Mouse (Mus musculus): ENCODE measurements around the gene Ube2u. TPM values are rescaled to one million over a fixed set of nuclear protein-coding genes. Genes with fewer than 3 reads are reported as not detected.

Gene Ube2u
- not detected in 2 replicates for polyA plus RNA-seq (2012; rRNA removed)

- TF ChIP-seq CTCF (IDR thresholded peaks at IDR 0.05; ENCODE audit: extremely low read depth, insufficient read depth, insufficient read length, insufficient replicate concordance) (no peak), POLR2A (IDR thresholded peaks at IDR 0.05; ENCODE audit: low read depth, low read length) (no peak)
- WGBS, result 56% methylated on average over 15 of the region's 15 CpGs
- H3K27me3 ChIP-seq (ENCODE audit: control insufficient read depth, insufficient read depth, low read length), result no peaks in the 10 kb centered on the region
- H3K27ac ChIP-seq (ENCODE audit: insufficient read depth, low read length), result no peak within 1 kb of the TSS
- H3K36me3 ChIP-seq (ENCODE audit: control insufficient read depth, insufficient read depth, low read length), result no peaks in the 10 kb centered on the region
- DNase-seq (ENCODE audit: low read depth in 1 of 2, low spot score in 2 of 2), result no peak
- no peak within 1 kb of the TSS for H3K4me3 ChIP-seq (ENCODE audit: extremely low read depth, insufficient read depth, insufficient read length)
- H3K4me1 ChIP-seq (ENCODE audit: control insufficient read depth, insufficient read depth, insufficient read length), result no peaks in the 10 kb centered on the region
Measured at GRCm38 (mm10) chr4:100478592-100479321, at the start of gene Ube2u. Gene Ube2u (plus strand): TSS chr4:100478849.

GRCm38 (mm10) chr4:100429371-100429900 lies 49.2 kb upstream of the Ube2u start:
- 79% methylated on average over 2 of the region's 2 CpGs for WGBS
- no peaks in the 10 kb centered on the region for H3K4me1 ChIP-seq (ENCODE audit: control insufficient read depth, insufficient read depth, insufficient read length)
- no peak overlapping the region for H3K27ac ChIP-seq (ENCODE audit: insufficient read depth, low read length)
- no peak for TF ChIP-seq CTCF (IDR thresholded peaks at IDR 0.05; ENCODE audit: extremely low read depth, insufficient read depth, insufficient read length, insufficient replicate concordance)
- no peak for TF ChIP-seq POLR2A (IDR thresholded peaks at IDR 0.05; ENCODE audit: low read depth, low read length)
- H3K27me3 ChIP-seq (ENCODE audit: control insufficient read depth, insufficient read depth, low read length), result no peaks in the 10 kb centered on the region
- H3K36me3 ChIP-seq (ENCODE audit: control insufficient read depth, insufficient read depth, low read length), result no peaks in the 10 kb centered on the region
- no peak overlapping the region for H3K4me3 ChIP-seq (ENCODE audit: extremely low read depth, insufficient read depth, insufficient read length)
- no peak for DNase-seq (ENCODE audit: low read depth in 1 of 2, low spot score in 2 of 2)

DNA sequence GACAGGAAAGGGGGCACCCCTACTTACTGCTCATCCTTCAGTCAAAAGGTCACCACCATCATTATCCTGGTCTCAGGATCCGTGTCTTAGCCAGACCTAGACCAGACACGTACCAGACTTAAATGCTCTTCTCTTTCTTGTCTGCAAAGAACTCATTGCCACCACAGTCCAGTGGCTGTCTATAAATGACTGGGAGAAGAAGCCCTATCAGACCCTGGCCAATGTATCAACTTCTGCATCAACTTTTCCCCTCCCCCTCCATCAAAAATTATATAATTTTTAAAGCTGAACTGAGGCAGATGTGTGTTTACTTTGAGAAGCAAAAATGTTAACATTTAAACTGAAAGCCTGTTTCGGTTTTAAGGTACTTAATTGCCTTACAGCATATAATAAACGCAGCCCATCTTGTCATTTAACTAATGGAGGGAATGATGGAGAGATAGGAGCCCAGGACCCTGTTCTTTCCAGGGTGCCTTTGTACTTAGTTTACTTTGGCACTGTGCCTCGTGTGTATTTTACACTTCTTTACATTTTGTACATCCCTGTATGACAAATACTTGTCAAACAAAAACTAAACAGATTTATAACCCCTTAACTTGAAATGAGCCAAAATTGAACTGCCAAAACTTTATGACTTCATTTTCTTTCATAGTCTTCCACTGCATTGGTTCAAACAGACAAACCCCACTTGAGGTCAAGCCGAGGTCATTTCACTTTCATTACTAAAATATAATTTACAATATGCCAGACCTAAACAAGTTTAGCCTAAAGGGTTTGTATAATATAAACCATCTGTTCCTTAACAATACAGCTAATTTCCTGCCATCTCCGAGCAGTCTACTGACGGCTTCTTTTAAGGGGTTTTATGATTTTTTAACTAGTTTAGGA lies 43.1 kb upstream of the Ube2u start:
- 73% methylated on average over 8 of the region's 8 CpGs for WGBS
- Histone ChIP-seq H3K27me3 (ENCODE audit: control insufficient read depth, insufficient read depth, low read length) (no peaks in the 10 kb centered on the region), H3K4me1 (ENCODE audit: control insufficient read depth, insufficient read depth, insufficient read length) (no peaks in the 10 kb centered on the region), H3K36me3 (ENCODE audit: control insufficient read depth, insufficient read depth, low read length) (no peaks in the 10 kb centered on the region), H3K27ac (ENCODE audit: insufficient read depth, low read length) (no peak overlapping the region), H3K4me3 (ENCODE audit: extremely low read depth, insufficient read depth, insufficient read length) (no peak overlapping the region)
- no peak for TF ChIP-seq CTCF (IDR thresholded peaks at IDR 0.05; ENCODE audit: extremely low read depth, insufficient read depth, insufficient read length, insufficient replicate concordance)
- TF ChIP-seq POLR2A (IDR thresholded peaks at IDR 0.05; ENCODE audit: low read depth, low read length), result no peak
- no peak for DNase-seq (ENCODE audit: low read depth in 1 of 2, low spot score in 2 of 2)

DNA sequence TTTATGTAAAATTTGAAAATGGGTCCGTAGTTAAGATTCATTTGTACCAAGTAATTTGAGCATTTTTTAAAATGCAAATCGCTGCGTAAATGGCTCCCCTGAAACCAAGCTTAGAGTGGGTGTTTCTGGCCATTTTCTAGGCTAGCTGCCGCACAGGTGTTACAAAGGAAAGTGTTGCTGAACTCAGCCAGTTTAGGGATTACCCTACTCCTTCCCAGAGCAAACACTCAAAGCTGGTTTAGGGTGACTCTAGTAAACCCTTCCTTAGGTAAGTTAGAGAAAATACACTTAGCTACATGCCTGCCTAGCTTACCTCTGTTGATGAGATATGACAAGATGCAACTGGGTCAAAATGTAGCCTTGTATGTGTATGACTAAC lies 42.5 kb upstream of the Ube2u start:
- no peaks in the 10 kb centered on the region for H3K36me3 ChIP-seq (ENCODE audit: control insufficient read depth, insufficient read depth, low read length)
- DNase-seq (ENCODE audit: low read depth in 1 of 2, low spot score in 2 of 2), result no peak
- H3K4me3 ChIP-seq (ENCODE audit: extremely low read depth, insufficient read depth, insufficient read length), result no peak overlapping the region
- no peaks in the 10 kb centered on the region for H3K4me1 ChIP-seq (ENCODE audit: control insufficient read depth, insufficient read depth, insufficient read length)
- no peaks in the 10 kb centered on the region for H3K27me3 ChIP-seq (ENCODE audit: control insufficient read depth, insufficient read depth, low read length)
- WGBS, result 86% methylated on average over 4 of the region's 4 CpGs
- no peak overlapping the region for H3K27ac ChIP-seq (ENCODE audit: insufficient read depth, low read length)
- TF ChIP-seq POLR2A (IDR thresholded peaks at IDR 0.05; ENCODE audit: low read depth, low read length) (no peak), CTCF (IDR thresholded peaks at IDR 0.05; ENCODE audit: extremely low read depth, insufficient read depth, insufficient read length, insufficient replicate concordance) (no peak)

GRCm38 (mm10) chr4:100446897-100447296 lies 31.8 kb upstream of the Ube2u start:
- 47% methylated on average over 3 of the region's 3 CpGs for WGBS
- Histone ChIP-seq H3K4me3 (ENCODE audit: extremely low read depth, insufficient read depth, insufficient read length) (no peak overlapping the region), H3K4me1 (ENCODE audit: control insufficient read depth, insufficient read depth, insufficient read length) (no peaks in the 10 kb centered on the region), H3K27me3 (ENCODE audit: control insufficient read depth, insufficient read depth, low read length) (no peaks in the 10 kb centered on the region), H3K27ac (ENCODE audit: insufficient read depth, low read length) (no peak overlapping the region), H3K36me3 (ENCODE audit: control insufficient read depth, insufficient read depth, low read length) (no peaks in the 10 kb centered on the region)
- DNase-seq (ENCODE audit: low read depth in 1 of 2, low spot score in 2 of 2), result no peak
- TF ChIP-seq POLR2A (IDR thresholded peaks at IDR 0.05; ENCODE audit: low read depth, low read length) (no peak), CTCF (IDR thresholded peaks at IDR 0.05; ENCODE audit: extremely low read depth, insufficient read depth, insufficient read length, insufficient replicate concordance) (no peak)

DNA sequence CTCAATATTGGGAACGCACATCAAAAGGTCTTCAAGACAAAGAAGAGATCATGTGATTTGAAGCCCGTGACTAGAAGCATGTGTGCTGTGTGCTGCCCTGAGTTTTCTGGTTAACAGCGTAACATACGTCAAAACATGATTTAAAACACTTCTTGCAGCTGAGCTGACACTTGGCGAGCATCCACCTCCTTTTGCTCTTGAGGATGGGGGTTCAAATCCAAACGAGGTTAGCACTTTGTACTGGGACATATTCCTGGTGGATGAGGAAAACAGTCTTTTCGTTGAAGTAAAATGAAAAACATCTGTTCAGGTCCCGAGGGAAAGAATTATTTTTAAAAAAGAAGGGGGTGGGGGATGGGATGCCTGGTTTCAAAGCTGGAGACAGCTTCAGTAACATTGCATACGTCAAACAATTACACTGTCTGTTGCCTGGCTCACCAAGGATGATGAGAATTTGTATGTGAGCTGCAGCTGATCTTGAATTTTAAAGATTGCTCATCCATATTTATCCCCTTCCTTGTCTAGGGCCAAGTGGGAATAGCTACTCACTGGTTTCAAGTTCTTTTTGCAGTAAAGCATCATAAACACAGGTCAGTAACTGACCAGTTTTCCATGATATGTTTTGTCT lies 16.0 kb upstream of the Ube2u start:
- Histone ChIP-seq H3K27ac (ENCODE audit: insufficient read depth, low read length) (no peak overlapping the region), H3K4me1 (ENCODE audit: control insufficient read depth, insufficient read depth, insufficient read length) (no peaks in the 10 kb centered on the region), H3K4me3 (ENCODE audit: extremely low read depth, insufficient read depth, insufficient read length) (no peak overlapping the region), H3K36me3 (ENCODE audit: control insufficient read depth, insufficient read depth, low read length) (no peaks in the 10 kb centered on the region), H3K27me3 (ENCODE audit: control insufficient read depth, insufficient read depth, low read length) (no peaks in the 10 kb centered on the region)
- no peak for DNase-seq (ENCODE audit: low read depth in 1 of 2, low spot score in 2 of 2)
- WGBS, result 64% methylated on average over 9 of the region's 9 CpGs
- TF ChIP-seq CTCF (IDR thresholded peaks at IDR 0.05; ENCODE audit: extremely low read depth, insufficient read depth, insufficient read length, insufficient replicate concordance), result no peak
- TF ChIP-seq POLR2A (IDR thresholded peaks at IDR 0.05; ENCODE audit: low read depth, low read length), result no peak
